Mouse (Mus musculus): ENCODE measurements around the gene Lgmn.

The Lgmn gene

GRCm38 (mm10) chr12:102391109-102391508 is 48.5 kb downstream of the Lgmn start:
- no peak for DNase-seq (ENCODE audit: low spot score)

GRCm38 (mm10) chr12:102390042-102390441 is 49.6 kb downstream of the Lgmn start:
- DNase-seq (ENCODE audit: low spot score): no peak

DNA sequence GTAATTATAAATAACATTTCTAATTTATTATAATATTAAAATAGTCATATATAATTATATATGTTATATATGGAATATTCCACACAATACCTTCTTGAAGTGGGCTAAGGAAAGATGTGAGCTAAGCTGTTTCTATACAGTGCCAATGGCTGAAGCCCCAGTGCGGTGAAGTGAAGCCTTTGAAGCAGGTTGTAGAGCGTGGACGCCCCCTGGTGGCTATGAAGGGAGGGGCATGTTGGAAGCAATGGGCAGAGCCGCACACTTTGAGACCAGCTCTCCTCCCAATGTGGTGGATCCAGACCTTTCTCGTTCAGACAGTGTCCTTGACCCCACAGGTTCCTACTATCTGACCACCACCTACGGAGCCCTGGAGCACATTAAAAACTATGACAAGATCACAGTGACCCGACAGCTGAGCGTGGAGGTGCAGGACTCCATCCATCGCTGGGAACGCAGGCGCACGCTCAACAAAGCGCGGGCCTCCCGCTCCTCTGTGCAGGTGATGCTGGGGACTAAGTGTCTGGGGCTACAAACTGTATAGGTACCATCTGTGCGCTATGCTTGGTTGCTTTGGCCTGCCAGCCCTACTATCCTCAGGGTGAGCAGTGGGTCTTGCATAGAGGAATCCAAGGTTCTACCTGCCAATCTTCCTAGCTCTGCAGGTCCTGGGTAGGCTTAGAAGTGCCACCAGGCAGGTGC is 52.2 kb downstream of the Lgmn start:
- peak; percentile 81 for DNase-seq (ENCODE audit: low spot score)

GRCm38 (mm10) chr12:102384819-102385218 is 54.8 kb downstream of the Lgmn start:
- DNase-seq (ENCODE audit: low spot score): peak; percentile 56

DNA sequence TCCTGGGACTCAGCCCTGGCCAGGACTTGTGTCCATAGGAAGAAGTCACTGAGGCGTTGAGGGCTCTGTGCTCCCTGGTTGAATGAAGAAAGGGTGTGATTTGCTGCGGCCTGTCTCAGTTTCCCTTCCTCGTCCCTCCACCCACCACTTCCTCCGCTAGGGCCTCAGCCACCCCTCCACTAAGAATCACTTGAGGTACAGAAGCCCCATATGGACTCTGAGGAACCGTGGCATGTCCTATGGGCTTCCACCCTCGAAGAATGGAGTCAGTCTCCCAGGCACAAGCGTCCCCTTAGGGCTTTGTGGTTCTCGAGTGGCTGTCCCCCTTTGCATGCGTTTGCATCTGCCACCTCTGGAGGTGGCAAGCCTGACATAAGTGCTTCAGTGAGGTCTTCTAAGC is 56.3 kb downstream of the Lgmn start:
- DNase-seq (ENCODE audit: low spot score): no peak

GRCm38 (mm10) chr12:102382180-102382579 is 57.4 kb downstream of the Lgmn start:
- DNase-seq (ENCODE audit: low spot score): no peak

- no peak for DNase-seq (ENCODE audit: low spot score)
Measured at GRCm38 (mm10) chr12:102372322-102372721, 67.3 kb downstream of the Lgmn start.

GRCm38 (mm10) chr12:102370931-102371500 is 68.6 kb downstream of the Lgmn start:
- peak; percentile 83 for DNase-seq (ENCODE audit: low spot score)

DNA sequence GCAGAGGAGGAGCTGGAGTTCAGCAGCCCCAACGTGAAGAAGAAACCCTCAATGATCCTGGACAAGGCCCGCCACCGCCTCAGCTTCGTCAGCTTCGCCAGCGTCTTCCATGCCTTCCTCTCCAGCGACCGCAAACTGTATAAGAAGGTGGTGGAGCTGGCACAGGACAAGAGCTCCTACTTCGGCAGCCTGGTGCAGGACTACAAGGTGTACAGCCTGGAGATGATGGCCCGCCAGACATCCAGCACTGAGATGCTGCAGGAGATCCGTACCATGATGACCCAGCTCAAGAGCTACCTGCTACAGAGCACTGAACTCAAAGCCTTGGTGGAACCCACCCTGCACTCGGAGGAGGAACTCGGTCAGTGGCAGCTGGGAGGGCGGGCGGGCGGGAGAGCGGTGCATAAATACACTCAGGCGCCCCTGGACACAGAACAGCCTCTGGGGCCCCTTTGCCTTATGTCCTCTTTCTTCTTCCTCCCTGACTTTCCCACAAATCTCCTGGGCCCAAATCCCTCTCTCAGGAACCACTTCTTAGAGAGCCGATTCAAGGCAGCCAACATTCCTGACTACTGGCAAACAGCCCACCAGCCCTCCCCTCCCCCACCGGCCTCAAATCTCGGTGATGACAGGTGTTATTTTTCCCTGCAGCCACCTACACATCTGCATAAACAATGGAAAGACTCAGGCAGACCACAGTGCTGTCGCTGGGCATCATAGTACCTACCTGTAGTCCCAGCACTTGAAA is 70.0 kb downstream of the Lgmn start:
- DNase-seq (ENCODE audit: low spot score): peak; percentile 15

DNA sequence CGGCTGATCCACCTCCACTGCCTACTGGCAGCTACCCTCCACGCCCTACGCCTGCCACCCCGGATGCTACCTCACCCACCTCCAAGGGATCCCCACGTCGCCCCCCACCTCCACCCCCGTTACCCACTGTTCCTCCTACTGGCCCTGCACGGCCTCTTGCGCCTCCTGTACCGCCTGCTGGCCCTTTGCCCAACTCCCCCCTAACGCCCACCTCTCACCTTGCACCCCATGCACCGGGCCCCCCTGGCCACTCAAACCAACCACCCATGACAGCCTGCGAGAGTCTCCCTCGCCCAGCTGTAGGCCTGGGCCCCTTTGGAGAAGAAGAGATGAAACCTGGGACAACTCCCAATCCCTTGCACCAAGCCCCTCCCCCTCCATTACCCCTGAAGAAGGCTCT is 71.1 kb downstream of the Lgmn start:
- DNase-seq (ENCODE audit: low spot score): no peak

DNA sequence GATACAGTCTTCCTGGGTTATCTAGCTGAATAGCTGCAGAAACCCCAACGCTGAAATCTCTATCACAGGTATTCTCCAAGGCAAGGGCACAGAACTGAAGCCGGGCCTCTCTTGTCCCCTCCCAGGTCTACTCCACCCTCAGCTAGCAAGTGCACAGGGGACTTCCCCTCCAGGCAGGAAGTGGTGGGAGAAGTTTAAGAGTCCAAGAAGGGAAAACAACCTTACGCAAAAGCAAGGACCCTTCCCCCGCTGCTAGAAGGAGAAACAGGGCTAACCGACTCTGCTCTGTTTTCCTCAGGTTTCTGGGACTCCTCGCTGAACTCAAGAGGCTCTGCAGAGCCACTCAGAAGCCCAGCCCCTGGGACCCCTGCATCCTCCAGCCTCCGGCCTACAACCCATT is 71.5 kb downstream of the Lgmn start:
- peak; percentile 91 for DNase-seq (ENCODE audit: low spot score)

DNA sequence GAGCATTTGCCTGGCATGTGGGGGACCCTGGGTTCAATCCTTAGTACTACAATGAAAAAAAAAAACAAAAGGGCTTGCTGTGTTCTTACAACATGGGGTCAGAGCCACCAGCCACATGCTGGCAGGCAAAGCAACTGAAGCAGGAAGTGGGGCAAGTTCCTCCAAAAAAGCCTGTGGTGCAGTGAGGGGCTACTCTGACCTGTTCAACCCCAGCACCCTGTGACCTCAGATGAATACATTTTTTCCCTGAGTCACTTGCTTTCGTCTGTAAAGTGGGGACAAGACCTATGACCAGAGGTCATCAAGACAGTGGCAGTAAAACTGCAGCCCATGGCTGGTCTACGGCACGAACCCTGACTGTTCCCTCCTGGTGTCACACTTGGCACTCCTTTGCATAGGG is 72.5 kb downstream of the Lgmn start:
- DNase-seq (ENCODE audit: low spot score): peak; percentile 21

DNA sequence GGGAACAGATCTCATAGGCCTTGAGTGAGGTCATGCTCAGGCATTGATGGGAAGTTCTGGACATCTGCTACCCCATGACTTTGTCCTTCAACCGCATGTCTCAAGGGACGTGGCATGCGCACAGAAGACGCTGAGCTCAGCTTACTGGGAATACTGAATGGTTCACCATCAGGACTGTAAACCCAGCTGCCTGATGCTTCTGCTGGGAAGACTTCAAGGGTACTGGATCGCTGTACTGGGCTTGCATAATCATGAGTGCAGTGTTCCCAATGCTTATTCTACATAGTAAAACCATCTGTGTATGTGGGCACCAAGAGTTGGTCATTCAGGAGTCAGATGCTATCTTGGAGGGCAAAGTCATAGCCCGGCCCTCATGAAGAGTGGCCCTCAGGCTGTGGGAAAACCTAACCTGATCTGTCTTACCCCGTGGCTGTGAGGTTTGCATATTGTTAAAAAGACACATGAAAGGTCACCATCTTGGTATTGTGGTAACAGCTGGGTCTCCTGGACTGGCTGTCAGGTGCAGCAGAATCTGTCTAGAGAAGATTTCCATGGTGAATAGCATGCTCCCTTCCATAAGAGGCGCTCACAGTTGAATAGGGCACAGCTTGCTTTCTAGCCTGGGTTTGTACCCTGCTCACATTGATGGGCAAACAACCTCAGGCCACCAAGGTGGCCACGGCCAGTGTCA is 73.3 kb downstream of the Lgmn start:
- no peak for DNase-seq (ENCODE audit: low spot score)

- no peak for DNase-seq (ENCODE audit: low spot score)
Measured at GRCm38 (mm10) chr12:102365016-102365415, 74.6 kb downstream of the Lgmn start.

DNA sequence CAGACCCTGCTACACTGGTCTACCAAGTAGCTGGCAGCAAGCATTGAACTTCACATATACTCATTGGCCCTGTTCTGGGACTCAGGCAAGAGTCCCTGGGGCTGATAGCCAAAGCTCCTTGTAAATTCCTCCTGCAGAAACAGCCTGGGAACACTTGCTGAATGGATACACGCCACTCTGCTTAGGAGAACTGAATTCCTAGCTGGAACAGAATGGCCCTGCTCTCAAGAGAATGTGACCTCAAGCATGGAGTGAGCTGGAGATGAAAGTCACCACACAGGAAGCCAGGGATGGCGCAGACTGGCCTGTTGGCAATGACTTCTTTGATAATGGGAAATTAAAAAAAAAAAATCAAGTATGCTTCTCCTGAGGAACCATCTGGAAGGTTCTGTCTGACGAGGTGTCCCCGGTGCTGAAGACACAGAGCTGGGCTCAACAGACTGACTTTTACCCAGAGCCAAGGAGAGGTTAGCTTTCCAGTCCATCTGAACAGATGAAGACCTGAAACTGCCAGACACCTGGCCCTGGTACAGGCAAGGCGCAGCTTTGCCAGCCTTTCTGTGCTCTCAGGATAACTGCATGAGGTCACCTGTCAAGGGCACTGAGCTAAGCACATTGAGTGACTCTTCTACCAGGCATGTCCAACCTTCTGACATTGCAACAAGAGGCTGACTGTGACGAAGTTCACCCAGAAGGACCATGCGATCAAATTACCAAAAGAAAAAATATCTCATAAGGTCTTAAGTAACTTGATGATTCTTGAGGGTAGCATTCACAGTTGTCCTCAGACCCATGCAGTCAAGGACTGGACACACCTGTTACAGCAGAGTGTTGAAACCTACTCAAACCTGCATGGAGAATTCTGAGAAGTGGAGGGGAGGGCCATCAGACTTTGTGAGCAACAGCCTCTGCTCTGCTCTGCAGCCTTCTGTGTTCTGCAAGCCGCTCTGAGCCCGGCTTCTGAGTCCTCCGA is 78.1 kb downstream of the Lgmn start:
- DNase-seq (ENCODE audit: low spot score): no peak

DNA sequence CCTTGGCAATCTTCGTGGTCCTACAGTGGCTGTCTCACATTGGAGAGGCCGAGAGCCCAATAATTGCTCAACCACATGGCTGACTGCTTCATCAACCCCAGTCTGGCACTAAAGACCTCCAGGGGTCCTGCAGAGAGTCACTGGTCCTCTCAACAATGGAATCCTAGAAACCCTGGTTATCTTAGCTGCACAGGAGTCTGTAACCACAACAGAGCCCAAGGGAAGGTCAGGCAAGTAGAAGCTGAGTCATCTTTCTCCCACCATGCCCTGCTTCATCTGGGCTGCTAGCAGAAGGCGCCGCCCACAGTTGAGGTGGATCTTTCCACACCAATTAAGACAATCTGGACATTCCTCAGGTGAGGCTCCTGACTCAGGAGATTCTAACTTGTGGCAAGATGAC is 80.2 kb downstream of the Lgmn start:
- DNase-seq (ENCODE audit: low spot score): no peak

DNA sequence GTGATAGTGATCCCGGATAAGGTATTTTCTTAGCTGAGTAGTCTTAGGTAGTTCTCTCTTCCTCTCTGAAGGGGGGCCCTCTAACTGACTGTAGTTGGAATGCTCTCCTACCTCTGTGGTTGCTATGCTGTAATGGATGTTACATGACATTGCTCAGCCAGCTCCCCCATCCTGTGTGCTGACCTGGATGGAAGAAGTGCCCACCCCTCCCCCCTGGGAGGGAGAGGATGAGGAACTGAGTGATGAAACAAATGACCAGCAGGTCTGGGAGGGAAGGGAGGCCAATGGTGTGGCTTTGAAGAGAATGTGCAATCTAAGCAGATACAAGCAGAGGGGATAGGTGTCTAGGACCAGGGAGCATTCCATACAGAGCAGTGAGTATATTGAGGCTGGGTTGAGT is 82.8 kb downstream of the Lgmn start:
- no peak for DNase-seq (ENCODE audit: low spot score)

DNA sequence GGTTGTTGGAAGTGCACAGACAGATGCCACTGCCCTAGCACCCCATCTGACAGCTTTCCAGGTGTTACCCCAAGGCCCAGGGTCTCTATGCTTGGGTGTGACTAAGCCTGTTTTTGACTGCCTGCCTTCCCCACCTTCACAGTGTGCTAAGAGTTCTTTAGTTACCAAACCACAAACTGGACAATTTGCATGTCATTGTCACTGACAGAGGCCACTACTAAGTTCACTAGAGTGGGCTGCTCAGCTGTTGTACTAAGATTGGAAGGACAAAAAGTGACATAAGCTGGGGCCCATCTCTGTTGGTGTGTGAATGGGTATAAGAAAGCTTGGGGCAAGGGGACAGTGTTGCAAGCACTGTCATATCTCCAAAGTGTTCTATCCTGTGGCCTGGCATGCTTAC is 83.8 kb downstream of the Lgmn start:
- no peak for DNase-seq (ENCODE audit: low spot score)

- DNase-seq (ENCODE audit: low spot score): peak; percentile 31
Measured at GRCm38 (mm10) chr12:102354126-102354984, 85.3 kb downstream of the Lgmn start.

DNA sequence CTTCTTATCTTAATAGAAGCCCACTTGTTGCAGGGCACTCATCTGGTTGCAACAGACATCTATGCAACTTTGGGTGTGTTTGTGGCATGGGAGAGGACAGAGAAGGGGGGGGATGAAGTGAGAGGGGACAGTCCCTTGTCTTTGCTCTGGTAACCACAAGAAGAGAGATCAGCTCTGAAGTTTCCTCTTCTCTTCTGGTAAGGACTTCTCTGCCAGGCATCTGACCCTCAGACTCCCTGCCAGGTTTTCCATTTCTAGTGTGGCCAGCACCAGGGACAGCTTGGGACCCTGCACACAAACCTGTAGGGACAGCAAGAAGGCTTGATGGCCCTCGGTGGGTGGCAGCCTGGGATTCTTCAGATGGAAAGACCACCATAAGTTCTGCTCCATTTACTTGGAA is 88.6 kb downstream of the Lgmn start:
- DNase-seq (ENCODE audit: low spot score): no peak

DNA sequence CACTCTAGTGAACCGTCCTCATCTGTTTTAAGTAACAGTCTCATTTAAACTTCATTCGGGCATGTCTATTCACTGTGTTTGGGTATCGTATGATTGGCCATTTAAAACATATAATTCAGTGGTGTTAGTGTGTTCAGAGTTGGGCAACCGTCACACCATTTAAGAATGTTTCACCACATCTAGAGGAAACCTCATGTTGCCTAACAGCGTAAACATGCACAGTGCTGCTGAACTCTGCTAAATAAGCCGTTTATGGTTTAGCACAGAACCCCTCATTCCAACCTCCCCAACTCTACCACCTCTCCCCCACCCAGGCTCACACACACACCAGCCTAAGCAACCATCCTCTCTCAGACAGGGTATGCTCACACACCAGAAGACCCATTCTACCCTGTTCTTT is 91.2 kb downstream of the Lgmn start:
- DNase-seq (ENCODE audit: low spot score): no peak
